Comparison of ENCODE assay signal across 19 mouse cellular contexts in the genomic region with DNA sequence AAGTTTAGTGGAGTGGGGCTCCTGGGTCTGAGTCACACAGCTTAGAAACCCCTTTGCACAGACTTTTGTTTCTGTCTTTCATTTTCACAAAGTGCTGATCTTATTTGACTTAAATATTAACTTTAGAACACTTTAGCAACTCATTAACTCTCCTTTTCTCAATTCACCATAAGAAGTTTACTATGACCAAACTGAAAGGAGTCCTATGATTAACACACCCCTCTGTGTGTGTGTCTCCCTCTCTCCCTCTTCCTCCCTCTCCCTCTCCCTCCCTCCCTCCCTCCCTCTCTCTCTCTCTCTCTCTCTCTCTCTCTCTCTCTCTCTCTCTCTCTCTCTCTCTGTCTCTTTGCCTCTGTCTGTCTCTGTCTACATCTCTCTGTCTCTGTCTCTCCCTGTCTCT.
DNase-seq lines count a peak whose midpoint lies in the region; ATAC-seq and TF ChIP-seq lines count a peak whose summit lies in the region.
"Had no signal": no experiment of that assay in that cellular context is flagged by ENCODE, and none has a peak within 500 bp of the region (broad histone marks: within the 10 kb centered on the region; RNA-seq: fewer than 3 reads in every experiment).

No protein-coding gene starts in this region.

- H3K9ac ChIP-seq in lung, embryonic 16.5 days (ENCODE audit: low read length) = no peak overlapping the region
- H3K9ac ChIP-seq in stomach, embryonic 14.5 days (replicated peaks; ENCODE audit: low read depth, low read length) = no peak overlapping the region
- H3K9ac ChIP-seq: forebrain, embryonic 13.5 days; hindbrain, embryonic 12.5 days had no signal

- H3K4me1 ChIP-seq in lung, embryonic 16.5 days (replicated peaks; ENCODE audit: control insufficient read depth, insufficient read depth, low read length) = 0 out of 2 replicates have a peak, but pooled peaks cover 2% of the 10 kb centered on the region
- H3K4me1 ChIP-seq in stomach, embryonic 14.5 days (ENCODE audit: control insufficient read depth, insufficient read depth, low read length) = no peaks in the 10 kb centered on the region
- no peaks in the 10 kb centered on the region for H3K4me1 ChIP-seq in cerebellum, adult 2 months (ENCODE audit: control insufficient read depth, insufficient read depth, low read length)
- H3K4me1 ChIP-seq: embryonic facial prominence, embryonic 10.5 days; forebrain, embryonic 13.5 days; hindbrain, embryonic 12.5 days had no signal

- H3K36me3 ChIP-seq in lung, embryonic 16.5 days (ENCODE audit: control insufficient read depth, insufficient read depth, low read length) = no peaks in the 10 kb centered on the region
- H3K36me3 ChIP-seq in stomach, embryonic 14.5 days (ENCODE audit: control insufficient read depth, insufficient read depth, low read length) = no peaks in the 10 kb centered on the region
- H3K36me3 ChIP-seq: embryonic facial prominence, embryonic 10.5 days; hindbrain, embryonic 12.5 days had no signal

- H3K4me3 ChIP-seq in lung, embryonic 16.5 days (ENCODE audit: low read length) = no peak overlapping the region
- H3K4me3 ChIP-seq in stomach, embryonic 14.5 days (ENCODE audit: low read depth, low read length) = no peak overlapping the region
- no peak overlapping the region for H3K4me3 ChIP-seq in cerebellum, adult 2 months (replicated peaks; ENCODE audit: insufficient read depth, low read depth, low read length)
- H3K4me3 ChIP-seq: embryonic facial prominence, embryonic 10.5 days; forebrain, embryonic 13.5 days; gastrocnemius, adult 2 months; hindbrain, embryonic 12.5 days had no signal

- DNase-seq in kidney, adult 9 months = peak; percentile 5
- DNase-seq in kidney, adult 11 months = no peak
- no peak for DNase-seq in lung, postnatal 25 days (ENCODE audit: low spot score)
- DNase-seq in ovary, postnatal 10 days (ENCODE audit: low spot score) = no peak
- no peak for DNase-seq in cerebellum, adult 2 months
- DNase-seq: adrenal gland, adult 2 months; adrenal gland, postnatal 25 days; cerebellum, adult 18-20 months; cerebellum, postnatal 10 days; gastrocnemius, adult 2 months; gastrocnemius, postnatal 25 days; heart, postnatal 10 days; heart, postnatal 4 days had no signal

- H3K27ac ChIP-seq in lung, embryonic 16.5 days (ENCODE audit: low read length) = no peak overlapping the region
- no peak overlapping the region for H3K27ac ChIP-seq in stomach, embryonic 14.5 days (ENCODE audit: low read length)
- no peak overlapping the region for H3K27ac ChIP-seq in cerebellum, adult 2 months (ENCODE audit: insufficient read depth, low read length)
- H3K27ac ChIP-seq: embryonic facial prominence, embryonic 10.5 days; forebrain, embryonic 13.5 days; gastrocnemius, adult 2 months; hindbrain, embryonic 12.5 days had no signal

- no peaks in the 10 kb centered on the region for H3K9me3 ChIP-seq in lung, embryonic 16.5 days (ENCODE audit: control insufficient read depth, low read length)
- H3K9me3 ChIP-seq in stomach, embryonic 14.5 days (ENCODE audit: control insufficient read depth, low read depth, low read length) = no peaks in the 10 kb centered on the region
- H3K9me3 ChIP-seq: embryonic facial prominence, embryonic 10.5 days; forebrain, embryonic 13.5 days; hindbrain, embryonic 12.5 days had no signal

- no peak for TF ChIP-seq CTCF in cerebellum, adult 2 months (IDR thresholded peaks at IDR 0.05; ENCODE audit: borderline replicate concordance, insufficient read depth, low read depth, low read length)

- H3K27me3 ChIP-seq in lung, embryonic 16.5 days (ENCODE audit: control insufficient read depth, insufficient read depth, low read depth, low read length) = no peaks in the 10 kb centered on the region
- no peaks in the 10 kb centered on the region for H3K27me3 ChIP-seq in stomach, embryonic 14.5 days (ENCODE audit: control insufficient read depth, insufficient read depth, low read length)
- no peaks in the 10 kb centered on the region for H3K27me3 ChIP-seq in cerebellum, adult 2 months (ENCODE audit: control insufficient read depth, insufficient read depth, low read length)
- H3K27me3 ChIP-seq: CH12.LX; forebrain, embryonic 13.5 days; hindbrain, embryonic 12.5 days had no signal

- ATAC-seq in lung, embryonic 16.5 days (ENCODE audit: low read depth) = peak; percentile 64; the same call in 1 of the 2 replicates
- peak; percentile 65; the same call in 1 of the 2 replicates for ATAC-seq in stomach, embryonic 14.5 days (ENCODE audit: insufficient number of reproducible peaks, insufficient read depth, low FRiP score, low read depth)
- ATAC-seq: forebrain, embryonic 13.5 days had no signal

- no peak overlapping the region for H3K4me2 ChIP-seq in lung, embryonic 16.5 days (ENCODE audit: low read depth, low read length)
- H3K4me2 ChIP-seq in stomach, embryonic 14.5 days (replicated peaks; ENCODE audit: low read depth, low read length) = no peak overlapping the region
- H3K4me2 ChIP-seq: forebrain, embryonic 13.5 days; hindbrain, embryonic 12.5 days had no signal

- TF ChIP-seq POLR2A in cerebellum, adult 2 months (IDR thresholded peaks at IDR 0.05; ENCODE audit: borderline replicate concordance, insufficient read depth, low read length) = no peak
